Mouse (Mus musculus) CH12F3 (cell line): ENCODE measurements around the gene Gm2a.
"Not testable (repeated sequence)": the region's sequence is repeated elsewhere in the genome, so short reads cannot be mapped to it uniquely, and the experiment has no call there.

Experiments
- in situ Hi-C: fragments of 300-500 bp; cut with MboI; formaldehyde crosslinking; loops from 2 replicates; pipeline ENCODE4 v1.14.3; 2020; ENCODE audit warnings: low sequenced_read_pairs

Gm2a gene

DNA sequence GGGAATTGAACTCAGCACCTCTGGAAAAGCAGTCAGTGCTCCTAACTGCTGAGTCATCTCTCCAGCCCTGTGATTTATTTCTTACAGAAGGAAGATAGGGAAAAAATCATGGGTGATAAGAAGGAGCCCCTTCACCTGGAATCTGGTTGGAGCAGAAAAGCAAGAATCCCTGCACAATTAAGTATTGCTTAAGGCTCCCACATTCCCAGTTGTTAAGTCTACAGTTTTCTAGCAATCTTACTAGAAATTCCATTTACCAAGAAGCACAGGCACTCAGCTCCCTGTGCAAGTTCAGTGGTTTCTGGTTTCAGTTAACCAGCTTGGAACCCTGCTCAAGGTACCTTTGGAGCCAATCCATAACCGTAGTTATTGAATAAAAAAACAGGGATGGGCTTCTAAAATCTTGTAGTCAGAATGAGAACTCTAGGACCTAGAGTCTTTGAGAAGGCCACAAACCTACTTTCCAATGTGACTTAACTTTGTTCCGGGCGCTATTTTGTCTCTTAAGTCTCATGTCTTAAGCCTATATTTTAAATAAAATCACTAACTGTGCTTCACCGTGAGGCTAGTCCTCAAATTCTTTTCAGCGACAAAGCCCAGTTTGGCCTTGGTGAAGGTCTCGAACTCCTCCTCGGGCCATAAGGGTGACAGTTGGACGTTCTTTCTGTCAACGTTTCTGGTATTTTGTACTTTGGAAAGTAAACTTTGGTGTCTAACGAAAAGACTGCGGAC lies 1.0 kb upstream of the Gm2a start:
- in situ Hi-C loops = no loop called here

GRCm38 (mm10) chr11:55098189-55098915 lies 437 bp downstream of the Gm2a start:
- in situ Hi-C loops = no loop called here

DNA sequence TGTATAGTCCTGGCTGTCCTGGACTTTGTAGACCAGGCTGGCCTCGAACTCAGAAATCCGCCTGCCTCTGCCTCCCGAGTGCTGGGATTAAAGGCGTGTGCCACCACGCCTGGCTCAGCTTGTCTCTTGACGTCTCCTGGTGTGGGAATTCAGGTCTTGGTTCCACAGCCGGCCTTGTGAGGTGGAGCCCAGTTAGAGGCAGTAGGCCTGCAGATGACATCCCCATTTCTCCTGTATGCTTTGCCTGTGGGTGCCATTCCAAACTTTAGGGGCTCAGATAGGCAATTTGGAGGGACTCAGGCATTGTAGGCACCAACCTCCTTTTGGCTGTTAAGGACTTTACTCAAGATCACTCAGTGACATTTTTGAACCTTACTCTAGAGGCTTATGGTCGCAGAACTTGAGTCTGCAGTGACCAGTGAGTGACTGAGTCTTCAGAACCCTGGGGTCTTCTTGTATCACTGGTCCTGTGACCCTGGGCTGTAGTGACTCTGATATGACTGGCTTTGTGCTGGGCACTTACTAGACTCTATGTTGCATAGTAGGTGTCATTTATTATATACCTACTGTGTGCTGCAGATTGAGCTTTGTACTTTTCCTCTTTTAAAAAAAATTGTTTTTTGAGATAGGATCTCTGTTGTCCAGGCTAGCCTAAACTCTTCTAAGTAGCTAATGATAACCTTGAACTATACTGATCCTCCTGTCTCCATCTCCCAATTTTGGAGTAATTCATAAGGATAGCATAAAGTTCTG lies 1.3 kb downstream of the Gm2a start:
- in situ Hi-C loops = no loop called here

DNA sequence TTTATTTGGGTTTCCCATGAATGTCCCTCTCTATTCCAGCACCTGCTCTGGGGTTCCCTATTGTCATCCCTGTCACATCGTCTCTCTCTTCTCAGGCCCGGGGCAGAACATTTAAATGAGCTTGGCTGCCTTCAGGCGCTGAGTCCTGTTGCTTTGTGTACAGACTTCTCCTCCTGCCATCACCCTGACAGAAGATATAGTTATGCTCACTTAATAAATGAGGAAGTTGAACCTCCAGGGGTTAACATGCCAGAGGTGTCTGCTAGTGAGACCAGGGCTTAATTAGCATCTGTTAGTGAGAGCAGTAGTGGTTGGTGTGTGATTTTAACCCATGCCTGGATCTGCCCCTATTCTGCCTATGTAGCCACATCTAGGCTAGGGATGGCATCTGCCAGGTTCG lies 2.0 kb downstream of the Gm2a start:
- in situ Hi-C loops = no loop called here

- in situ Hi-C loops = no loop called here
These were observed 4.1 kb downstream of the Gm2a start for GRCm38 (mm10) chr11:55102015-55102414.

- in situ Hi-C loops = no loop called here
These were observed 5.3 kb downstream of the Gm2a start for GRCm38 (mm10) chr11:55103229-55103628.

GRCm38 (mm10) chr11:55105389-55105788 lies 7.5 kb downstream of the Gm2a start:
- in situ Hi-C loops = no loop called here

DNA sequence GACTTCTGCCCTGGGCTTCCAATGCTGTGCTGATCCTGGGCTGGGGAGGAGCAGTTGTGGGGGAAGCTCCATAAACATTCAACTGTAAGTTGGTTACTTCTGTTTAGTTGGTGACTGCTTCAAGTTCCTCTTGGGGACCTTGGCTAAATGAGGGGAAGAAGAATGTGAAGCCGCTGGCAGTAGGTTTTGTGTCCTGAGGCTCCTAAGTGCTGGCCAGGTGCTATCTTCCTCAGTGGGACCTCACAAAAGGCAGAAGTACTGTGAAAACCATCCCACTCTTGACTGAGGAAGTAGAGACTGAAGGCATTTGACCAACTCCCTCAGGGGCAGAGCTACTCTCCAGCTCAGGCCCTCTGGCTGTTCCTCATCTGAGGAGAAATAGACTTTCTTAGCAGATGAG lies 8.7 kb downstream of the Gm2a start:
- in situ Hi-C loops = no loop called here

GRCm38 (mm10) chr11:55109521-55110300 lies 11.8 kb downstream of the Gm2a start:
- in situ Hi-C loops = no loop called here

DNA sequence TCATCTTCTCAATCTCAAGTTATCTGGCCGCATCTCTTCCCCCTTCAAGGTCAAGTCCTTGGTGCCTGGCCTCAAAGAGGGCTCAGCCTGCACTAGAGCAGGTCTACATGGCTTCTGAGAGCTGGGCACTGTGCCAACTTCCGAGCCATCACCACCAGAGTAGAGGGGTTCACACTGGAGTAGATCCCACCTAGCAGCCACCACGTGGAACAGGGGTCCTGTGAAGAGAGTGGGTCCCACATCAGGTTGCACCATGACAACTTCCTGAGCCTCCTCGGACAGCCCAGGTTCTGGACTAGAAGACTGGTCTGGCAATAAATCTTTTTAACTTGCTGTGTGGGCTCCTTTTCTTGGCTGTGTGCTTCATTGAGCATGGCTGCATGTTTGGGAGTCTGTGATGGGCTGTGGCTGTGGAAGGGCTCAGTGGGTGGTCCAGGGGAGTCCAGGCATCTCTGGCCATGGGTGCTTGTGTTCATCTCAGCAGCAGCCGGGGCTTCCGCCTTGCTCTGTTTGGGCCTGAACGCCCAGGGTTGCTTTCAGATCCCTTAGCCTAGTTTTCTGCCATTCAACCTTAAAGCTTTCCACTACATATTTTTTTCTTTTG lies 12.8 kb downstream of the Gm2a start:
- in situ Hi-C loops = no loop called here

DNA sequence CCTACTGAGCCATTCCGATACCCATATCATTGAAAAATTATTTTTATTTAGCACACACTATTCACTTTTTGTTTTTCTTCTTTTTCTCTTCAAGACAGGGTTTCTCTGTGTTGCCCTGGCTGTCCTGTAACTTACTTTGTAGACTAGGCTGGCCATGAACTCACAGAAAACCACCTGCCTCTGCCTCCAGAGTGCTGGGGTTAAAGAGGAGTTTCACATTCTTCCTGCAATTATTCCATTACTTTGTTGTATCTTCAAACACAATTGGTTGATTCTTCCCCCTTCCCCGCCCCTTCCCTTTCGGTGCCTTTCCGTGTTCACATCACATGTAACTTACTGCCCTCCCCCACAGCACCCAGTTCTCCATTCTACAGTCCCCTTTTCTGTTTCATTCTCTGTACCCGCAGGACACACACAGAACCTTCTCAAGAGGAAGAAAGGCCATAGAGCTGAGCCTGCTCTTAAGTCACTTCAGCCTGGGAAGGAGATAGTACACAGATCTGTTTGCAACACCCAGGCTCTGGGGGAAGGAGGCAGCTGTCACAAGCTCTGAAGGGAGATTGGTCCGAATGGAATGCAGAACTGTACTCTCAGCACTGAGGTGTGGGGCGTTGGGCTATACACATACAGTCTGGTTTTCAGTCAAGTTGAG lies 15.4 kb downstream of the Gm2a start:
- in situ Hi-C loops = no loop called here

DNA sequence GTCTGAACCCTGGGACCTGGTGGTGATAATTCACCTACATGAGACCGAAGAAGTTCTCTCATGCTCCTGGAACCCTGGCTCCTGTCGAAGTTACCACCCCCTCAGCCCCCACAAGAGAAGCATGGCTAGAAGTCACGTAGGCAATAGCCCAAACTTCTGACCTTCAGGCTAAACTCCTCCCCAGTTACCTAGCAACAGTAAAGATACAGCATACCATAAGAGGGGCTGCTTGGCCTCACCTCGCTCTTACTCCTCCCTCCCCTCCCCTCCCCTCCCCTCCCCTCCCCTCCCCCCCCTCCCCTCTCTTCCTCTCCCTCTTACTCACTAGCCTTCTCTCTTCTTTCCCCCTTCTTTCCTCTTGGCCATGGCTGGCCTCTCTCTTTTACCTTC lies 15.9 kb downstream of the Gm2a start:
- in situ Hi-C loops = not testable (repeated sequence)

GRCm38 (mm10) chr11:55114291-55114690 lies 16.4 kb downstream of the Gm2a start:
- in situ Hi-C loops = no loop called here

DNA sequence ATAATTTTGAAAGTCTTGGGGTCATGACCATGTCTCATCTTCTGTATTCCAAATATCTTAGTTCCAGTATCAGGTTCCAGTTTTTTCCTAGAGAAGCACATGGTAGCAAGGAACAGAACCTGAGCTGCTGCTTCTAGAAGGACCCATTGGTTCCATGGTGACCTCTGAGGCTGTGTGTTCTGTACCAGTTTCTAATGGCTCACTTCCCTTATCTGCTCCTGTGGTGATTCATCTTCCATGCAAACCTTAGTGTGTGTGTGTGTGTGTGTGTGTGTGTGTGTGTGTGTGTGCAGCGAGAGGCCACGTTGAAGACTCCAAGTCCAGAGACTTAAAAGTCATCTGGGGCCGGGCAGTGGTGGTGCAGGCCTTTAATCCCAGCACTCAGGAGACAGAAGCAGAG lies 18.1 kb downstream of the Gm2a start:
- in situ Hi-C loops = no loop called here

GRCm38 (mm10) chr11:55117031-55117430 lies 19.1 kb downstream of the Gm2a start:
- in situ Hi-C loops = no loop called here

- in situ Hi-C loops = no loop called here
These were observed 22.4 kb downstream of the Gm2a start for GRCm38 (mm10) chr11:55120279-55120678.

DNA sequence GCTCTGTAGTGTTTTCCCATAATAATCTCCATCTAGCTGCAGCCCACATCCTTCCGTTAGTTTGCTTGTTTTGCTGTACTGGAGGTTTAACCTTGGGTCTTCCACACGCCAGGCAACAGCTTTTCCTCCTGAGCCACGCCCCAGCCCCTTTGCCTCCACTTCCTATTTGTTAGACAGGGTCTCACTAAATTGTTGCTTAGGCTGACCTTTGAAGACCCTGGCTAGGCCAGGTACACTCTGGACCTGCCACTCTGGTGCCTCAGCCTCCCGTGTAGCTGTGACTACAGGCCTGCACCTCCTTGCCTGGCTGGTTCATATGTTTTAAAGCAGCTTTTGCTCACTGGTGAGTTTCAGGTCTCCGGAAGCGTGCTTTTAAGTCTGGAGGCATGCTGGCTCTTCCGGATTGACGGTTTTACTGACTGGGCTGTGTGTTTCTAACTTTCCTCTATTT lies 22.9 kb downstream of the Gm2a start:
- in situ Hi-C loops = no loop called here

GRCm38 (mm10) chr11:55121430-55121829 lies 23.5 kb downstream of the Gm2a start:
- in situ Hi-C loops = no loop called here

- in situ Hi-C loops = no loop called here
These were observed 28.7 kb downstream of the Gm2a start for GRCm38 (mm10) chr11:55126663-55127062.

DNA sequence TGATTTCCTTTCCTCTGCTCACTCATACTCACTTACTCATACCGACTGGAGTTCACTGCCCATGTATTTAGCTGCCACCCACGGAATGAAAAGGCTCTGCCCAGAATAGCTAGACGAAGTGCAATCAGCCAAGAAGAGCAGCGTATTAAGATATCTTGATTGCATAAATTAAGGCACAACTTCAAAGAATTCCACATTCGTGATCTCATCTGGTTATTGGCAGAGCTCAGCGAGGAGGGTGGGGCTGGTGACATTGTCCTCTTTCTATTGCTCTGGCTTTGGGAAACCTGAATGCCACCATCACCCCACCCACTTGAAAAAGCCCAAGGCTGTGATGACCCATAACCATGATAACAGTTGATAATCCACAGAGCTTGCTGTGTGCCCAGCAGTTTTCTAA lies 30.0 kb downstream of the Gm2a start:
- in situ Hi-C loops = no loop called here
